Mouse (Mus musculus) gastrocnemius, adult 2 months (tissue): ENCODE results near the gene Clasp2. TPM values are rescaled to one million over a fixed set of nuclear protein-coding genes. Genes with fewer than 3 reads are reported as not detected.
A peak's percentile ranks its signal among the peaks of the same experiment; 100 is the strongest.
"Not testable (repeated sequence)": the region's sequence is repeated elsewhere in the genome, so short reads cannot be mapped to it uniquely, and the experiment has no call there.

Experiments used
- DNase-seq: peaks from one replicate; pipeline ENCODE4 v3.0.0; 2022
- H3K27ac ChIP-seq: fragments of 200-600 bp; 2 replicates; pipeline ENCODE4 v1.8.1; 2022; ENCODE audit warnings: mild to moderate bottlenecking
- H3K4me3 ChIP-seq: fragments of 200-600 bp; 2 replicates; pipeline ENCODE4 v1.8.1; 2022; ENCODE audit warnings: mild to moderate bottlenecking, moderate library complexity
- CTCF ChIP-seq: fragments of 200-600 bp; IDR thresholded peaks from 2 replicates; pipeline ENCODE4 v1.8.1; 2022; ENCODE audit warnings: antibody characterized with exemption, mild to moderate bottlenecking, moderate library complexity
- intact Hi-C: fragments of 180-260 bp; cut with DNase I; formaldehyde crosslinking; loops from one replicate; pipeline ENCODE4 v1.15.1; 2025
- total RNA-seq, 2 experiments: library from RNA; stranded (reverse); gene quantifications; 2 replicates each; pipeline ENCODE4 v1.2.3; 2021

The Clasp2 gene
- total RNA-seq, 2 experiments from 2014 or later, result 42.0 to 52.7 TPM

- intact Hi-C loops, result no loop called here
These were observed 21.9 kb downstream of the Clasp2 start for GRCm38 (mm10) chr9:113763123-113763522.

GRCm38 (mm10) chr9:113770640-113771039 lies 29.4 kb downstream of the Clasp2 start:
- H3K4me3 ChIP-seq, result no peak overlapping the region
- no peak overlapping the region for H3K27ac ChIP-seq
- intact Hi-C loops, result no loop called here
- TF ChIP-seq CTCF, result no peak
- no peak for DNase-seq

More at GRCm38 (mm10) chr9:113763123-113763522, 21.9 kb downstream of the Clasp2 start:
- no peak for DNase-seq
- no peak overlapping the region for H3K4me3 ChIP-seq
- TF ChIP-seq CTCF, result no peak
- no peak overlapping the region for H3K27ac ChIP-seq

GRCm38 (mm10) chr9:113780863-113781262 lies 39.6 kb downstream of the Clasp2 start:
- Histone ChIP-seq H3K4me3 (no peak overlapping the region), H3K27ac (no peak overlapping the region)
- TF ChIP-seq CTCF, result no peak
- DNase-seq, result no peak
- intact Hi-C loops, result no loop called here

GRCm38 (mm10) chr9:113782362-113783005 lies 41.2 kb downstream of the Clasp2 start:
- no peak for DNase-seq
- Histone ChIP-seq H3K27ac (no peak overlapping the region), H3K4me3 (no peak overlapping the region)
- intact Hi-C loops, result no loop called here
- TF ChIP-seq CTCF, result no peak

GRCm38 (mm10) chr9:113783674-113784073 lies 42.4 kb downstream of the Clasp2 start:
- no peak for DNase-seq
- intact Hi-C loops, result no loop called here
- TF ChIP-seq CTCF, result no peak
- H3K4me3 ChIP-seq, result no peak overlapping the region
- peak overlapping the region; percentile 12; the same call in 1 of the 2 replicates for H3K27ac ChIP-seq

- DNase-seq, H3K4me3 ChIP-seq, intact Hi-C loops, H3K27ac ChIP-seq: not testable (repeated sequence)
These were observed 48.0 kb downstream of the Clasp2 start for GRCm38 (mm10) chr9:113789283-113789682.

- H3K4me3 ChIP-seq, result peak overlapping the region; percentile 88
- peak; percentile 86 for DNase-seq
- intact Hi-C loops, result loop anchor here (5.0 kb wide), 1 partner anchor 51 kb away; the partner anchor contains the start of gene Clasp2
- peak overlapping the region; percentile 88 for H3K27ac ChIP-seq
- TF ChIP-seq CTCF, result no peak
These were observed 51.6 kb downstream of the Clasp2 start for GRCm38 (mm10) chr9:113792651-113793512.

- Histone ChIP-seq H3K4me3 (peak overlapping the region; percentile 88), H3K27ac (peak overlapping the region; percentile 88)
- no peak for DNase-seq
- intact Hi-C loops, result loop anchor here (5.0 kb wide), 1 partner anchor 51 kb away; the partner anchor contains the start of gene Clasp2
- TF ChIP-seq CTCF, result no peak
These were observed 52.2 kb downstream of the Clasp2 start for GRCm38 (mm10) chr9:113793513-113793905.

- H3K27ac ChIP-seq, result peak overlapping the region; percentile 88
- H3K4me3 ChIP-seq, result peak overlapping the region; percentile 88
- intact Hi-C loops, result loop anchor here (5.0 kb wide), 1 partner anchor 52 kb away; the partner anchor contains the start of gene Clasp2
- no peak for TF ChIP-seq CTCF
- no peak for DNase-seq
These were observed 52.7 kb downstream of the Clasp2 start for GRCm38 (mm10) chr9:113793966-113794365.

GRCm38 (mm10) chr9:113797206-113797605 lies 55.9 kb downstream of the Clasp2 start:
- Histone ChIP-seq H3K27ac (no peak overlapping the region), H3K4me3 (no peak overlapping the region)
- TF ChIP-seq CTCF, result no peak
- intact Hi-C loops, result no loop called here
- no peak for DNase-seq

GRCm38 (mm10) chr9:113800671-113801070 lies 59.4 kb downstream of the Clasp2 start:
- no peak overlapping the region for H3K27ac ChIP-seq
- no peak for TF ChIP-seq CTCF
- H3K4me3 ChIP-seq, result no peak overlapping the region
- DNase-seq, result no peak
- intact Hi-C loops, result no loop called here

- intact Hi-C loops, result no loop called here
- no peak overlapping the region for H3K27ac ChIP-seq
These were observed 61.5 kb downstream of the Clasp2 start for GRCm38 (mm10) chr9:113802734-113803133.

GRCm38 (mm10) chr9:113803751-113804150 lies 62.5 kb downstream of the Clasp2 start:
- no peak overlapping the region for H3K27ac ChIP-seq
- no peak overlapping the region for H3K4me3 ChIP-seq
- TF ChIP-seq CTCF, result no peak
- intact Hi-C loops, result no loop called here
- DNase-seq, result no peak

More at GRCm38 (mm10) chr9:113802734-113803133, 61.5 kb downstream of the Clasp2 start:
- no peak for DNase-seq
- H3K4me3 ChIP-seq, result no peak overlapping the region
- no peak for TF ChIP-seq CTCF
